Mouse (Mus musculus) c-Kit-positive CD71-positive TER-119-negative erythroid progenitor cells, embryonic 14.5 days (primary cell): ENCODE measurements around the gene Sec24d.

Experiments used
- DNase-seq: peaks from one replicate; pipeline ENCODE4 v3.0.0-alpha.2; 2013; ENCODE audit warnings: low read depth

Sec24d gene

GRCm38 (mm10) chr3:123266753-123267651 is at the start of gene Sec24d:
Gene Sec24d, plus strand, starts transcription at chr3:123267455.
- peak; percentile 15 for DNase-seq

GRCm38 (mm10) chr3:123218646-123219045 is 48.6 kb upstream of the Sec24d start:
- DNase-seq = no peak

DNA sequence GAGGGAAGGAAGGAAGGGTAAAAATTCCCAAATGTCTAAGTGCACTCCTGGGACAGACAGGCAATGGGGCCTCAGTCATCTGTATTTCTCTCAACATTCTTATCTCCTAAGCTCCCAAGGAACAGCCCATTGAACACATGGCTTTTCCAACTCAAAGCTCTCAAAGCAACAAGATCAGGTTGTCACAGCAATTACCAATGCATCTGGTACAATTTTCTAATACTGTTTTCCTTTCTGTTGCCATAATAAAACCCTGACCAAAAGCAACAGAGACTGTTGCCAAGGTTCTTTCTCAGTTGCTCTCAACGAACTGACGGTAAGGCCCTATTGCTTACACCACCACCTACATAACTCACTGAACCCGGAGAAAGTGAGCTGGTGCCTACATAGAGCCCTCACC is 40.0 kb upstream of the Sec24d start:
- DNase-seq = no peak

DNA sequence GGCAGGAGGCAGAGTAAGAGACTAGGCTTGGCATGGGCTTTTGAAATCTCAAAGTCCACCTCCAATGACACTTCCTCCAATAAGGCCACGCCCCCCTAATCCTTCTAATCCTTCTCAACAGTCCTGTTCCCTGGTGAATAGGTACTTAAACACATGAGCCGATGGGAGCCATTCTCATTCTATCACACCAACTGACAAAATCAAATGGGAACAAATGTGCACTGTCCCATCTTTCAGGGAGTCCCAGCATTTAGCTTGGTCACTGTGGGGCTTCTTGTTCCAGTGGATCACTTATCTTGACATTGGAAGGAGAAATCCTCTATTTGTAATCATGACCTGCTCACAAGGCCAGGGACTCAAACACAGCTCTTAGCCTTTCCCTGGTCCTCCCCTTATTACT is 35.6 kb upstream of the Sec24d start:
- no peak for DNase-seq

- DNase-seq = no peak
Observed at GRCm38 (mm10) chr3:123234191-123234836, 32.9 kb upstream of the Sec24d start.

- no peak for DNase-seq
Observed at GRCm38 (mm10) chr3:123235495-123235894, 31.8 kb upstream of the Sec24d start.

- no peak for DNase-seq
Observed at GRCm38 (mm10) chr3:123235921-123236320, 31.3 kb upstream of the Sec24d start, which contains the start of gene Synpo2. Gene Synpo2, minus strand, starts transcription at chr3:123236149.

DNA sequence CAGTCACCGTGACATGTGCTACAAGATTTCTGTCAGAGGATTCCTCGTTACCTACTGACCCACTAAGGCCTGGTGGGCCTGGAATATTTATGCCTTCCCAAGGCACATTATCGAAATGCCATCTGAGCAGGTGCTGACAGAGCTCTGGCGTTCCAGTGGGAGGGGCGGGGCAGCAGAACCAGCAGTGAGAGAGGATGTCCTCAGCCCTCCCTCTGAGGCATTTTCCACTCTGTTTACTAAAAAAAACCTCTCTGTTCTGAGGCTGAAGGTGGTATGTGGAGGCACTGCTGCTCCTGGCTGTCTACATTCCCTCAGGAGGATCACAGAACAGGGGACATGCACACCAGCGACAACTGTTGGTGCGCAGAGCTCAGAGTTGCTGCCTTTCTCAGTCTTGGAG is 30.2 kb upstream of the Sec24d start:
- no peak for DNase-seq

- no peak for DNase-seq
Observed at GRCm38 (mm10) chr3:123237446-123237845, 29.8 kb upstream of the Sec24d start.

GRCm38 (mm10) chr3:123244376-123244775 is 22.9 kb upstream of the Sec24d start:
- no peak for DNase-seq

- no peak for DNase-seq
Observed at GRCm38 (mm10) chr3:123245646-123246045, 21.6 kb upstream of the Sec24d start.

DNA sequence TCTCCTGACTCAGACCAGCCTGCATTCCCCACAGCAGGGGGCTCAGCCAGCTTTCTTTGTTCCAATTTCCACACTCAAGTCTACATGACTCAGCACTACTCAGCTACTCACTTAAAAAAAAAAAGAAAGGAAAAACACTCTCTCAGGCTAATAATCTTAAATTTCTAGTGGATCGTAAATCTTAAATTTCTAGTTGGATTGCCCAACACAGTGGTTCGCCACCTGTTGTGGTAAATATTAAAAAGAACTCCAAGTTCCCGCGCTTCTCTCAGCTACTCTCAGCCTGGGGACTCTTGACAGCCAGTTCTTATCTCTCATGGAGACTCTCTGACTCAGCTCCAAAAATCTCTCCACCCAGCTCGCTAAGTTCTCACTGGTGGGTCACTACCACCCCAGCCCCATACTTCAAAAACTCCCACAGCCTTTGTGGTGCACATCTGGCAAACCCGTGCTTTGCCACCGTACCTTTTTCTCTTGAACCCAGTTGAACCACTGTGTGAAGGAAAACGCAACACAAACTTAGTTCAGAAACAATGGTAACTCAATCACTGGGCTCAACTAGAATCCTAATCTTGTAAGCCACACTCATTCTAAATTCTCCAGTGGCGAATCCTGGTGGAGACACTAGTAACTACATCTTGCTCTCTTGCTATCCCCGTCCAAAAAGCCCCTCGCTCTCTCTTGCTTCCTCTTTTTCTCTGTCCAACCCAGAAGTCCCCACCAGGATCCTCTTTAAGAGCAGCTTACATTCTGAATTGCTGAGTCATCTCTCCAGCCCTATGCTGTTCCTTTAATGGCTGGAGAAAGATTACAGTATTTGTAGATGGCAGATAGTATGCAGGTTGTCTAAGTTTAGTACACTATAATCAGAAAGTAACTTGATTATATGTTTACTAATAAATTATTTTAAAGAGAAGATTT is 10.8 kb upstream of the Sec24d start:
- DNase-seq = peak; percentile 20

- no peak for DNase-seq
Observed at GRCm38 (mm10) chr3:123258709-123259108, 8.5 kb upstream of the Sec24d start.

GRCm38 (mm10) chr3:123264706-123265105 is 2.5 kb upstream of the Sec24d start:
- no peak for DNase-seq

DNA sequence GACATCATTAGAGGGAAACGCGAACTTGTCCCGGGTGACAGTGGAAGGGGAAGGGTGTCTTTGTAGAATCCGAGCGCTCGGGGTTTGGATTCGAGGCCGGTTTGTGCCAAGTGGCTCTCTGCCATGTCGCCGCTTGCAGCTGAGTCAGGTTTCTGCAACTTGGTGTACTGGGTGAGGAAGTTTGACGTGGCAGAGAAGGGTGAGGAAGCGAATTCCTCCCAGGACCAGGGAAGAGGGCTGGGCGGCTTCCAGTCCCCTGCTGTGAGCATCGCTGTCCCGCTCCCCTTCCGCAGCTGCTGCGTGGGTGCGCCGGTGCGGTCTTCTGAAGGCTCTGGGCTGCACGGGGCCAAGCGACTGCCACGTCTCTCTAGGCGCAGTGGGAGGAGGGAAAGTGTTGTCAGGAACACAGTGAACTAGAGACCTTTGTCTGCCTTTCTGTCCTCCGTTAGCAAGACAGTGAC is 516 bp downstream of the Sec24d start:
- DNase-seq = no peak

GRCm38 (mm10) chr3:123282866-123283615 is 15.8 kb downstream of the Sec24d start:
- DNase-seq = no peak

- DNase-seq = no peak
Observed at GRCm38 (mm10) chr3:123284284-123284683, 17.0 kb downstream of the Sec24d start.

- DNase-seq = no peak
Observed at GRCm38 (mm10) chr3:123285649-123286048, 18.4 kb downstream of the Sec24d start.

GRCm38 (mm10) chr3:123288856-123289570 is 21.8 kb downstream of the Sec24d start:
- DNase-seq = no peak

DNA sequence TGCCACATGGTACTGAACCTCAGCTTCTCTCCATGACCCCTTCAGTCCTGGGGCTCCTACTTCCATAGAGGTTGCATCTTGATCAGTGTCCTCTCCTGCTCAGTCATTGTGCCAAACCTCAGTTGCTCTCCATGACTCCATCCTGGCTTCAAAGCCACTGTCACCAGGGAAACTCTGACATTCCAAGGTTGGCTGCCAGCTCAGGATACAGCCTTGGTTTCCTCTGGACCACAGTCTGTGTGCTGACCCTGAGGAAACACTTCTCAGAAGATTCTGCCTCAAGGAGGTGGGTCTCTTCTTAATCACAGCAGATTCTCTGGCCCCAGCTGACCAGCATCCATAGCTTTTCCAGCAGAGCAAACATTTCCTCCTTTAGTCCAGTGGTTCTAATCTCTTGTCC is 24.4 kb downstream of the Sec24d start:
- no peak for DNase-seq

DNA sequence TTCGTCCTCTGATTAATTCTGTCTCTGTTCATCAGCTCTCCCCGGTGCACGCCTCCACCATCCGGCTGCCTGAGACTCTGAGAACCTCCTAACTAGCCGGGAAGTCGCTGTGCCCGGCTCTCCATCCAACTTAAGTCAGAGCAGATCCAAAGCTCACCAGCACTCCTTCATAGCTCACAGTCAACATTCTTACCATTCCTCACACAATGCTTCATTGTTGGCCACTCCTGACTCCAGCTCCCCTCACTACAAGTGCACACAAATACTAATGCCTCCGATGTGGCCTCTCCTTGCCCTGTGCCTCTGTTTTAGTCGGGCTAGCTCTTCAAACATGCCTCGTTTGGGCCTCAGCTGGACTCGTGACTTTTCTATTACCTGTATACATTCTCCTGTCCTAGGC is 29.4 kb downstream of the Sec24d start:
- no peak for DNase-seq
